Mouse (Mus musculus) bone marrow macrophage, adult 2 months (primary cell): ENCODE data around the gene Lin37.

Source experiments
- CTCF ChIP-seq: IDR thresholded peaks from 2 replicates; pipeline ENCODE4 v1.5.1; 2012; ENCODE audit warnings: low read depth, mild to moderate bottlenecking, low read length, moderate library complexity
- POLR2A ChIP-seq: IDR thresholded peaks from 2 replicates; pipeline ENCODE4 v1.6.1; 2012; ENCODE audit warnings: mild to moderate bottlenecking, low read depth, low read length, borderline replicate concordance

DNA sequence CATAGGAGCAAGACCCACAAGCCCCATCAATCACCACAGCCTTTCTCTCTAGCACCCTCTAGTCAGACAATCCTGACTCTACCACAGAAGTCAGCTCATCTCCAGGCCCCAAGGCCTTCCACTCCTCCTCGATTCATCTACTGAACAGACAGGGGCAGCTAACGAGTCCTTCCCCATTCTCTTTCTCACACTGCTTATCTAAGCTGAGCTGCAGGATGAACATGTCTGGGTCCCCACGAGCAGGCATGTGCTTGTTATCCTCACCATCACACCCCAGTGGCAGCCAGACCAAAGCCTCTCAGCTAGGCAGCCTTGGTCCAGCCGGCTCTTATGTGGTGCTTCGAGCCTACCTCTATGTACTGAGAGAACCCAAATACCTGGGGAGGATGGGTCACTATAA, 12.8 kb upstream of the Lin37 start:
- TF ChIP-seq POLR2A (no peak), CTCF (no peak)
